Mouse (Mus musculus) cortical plate, adult 2 months (tissue): ENCODE data around the gene Umodl1.

ENCODE experiments used
- CTCF ChIP-seq: fragments of 200-500 bp; IDR thresholded peaks from 2 replicates; pipeline ENCODE4 v1.5.1; 2011; ENCODE audit warnings: mild to moderate bottlenecking, control low read depth, low read length; ENCODE audit not compliant: insufficient read depth; ENCODE audit errors: extremely low read depth
- POLR2A ChIP-seq: fragments of 200-500 bp; IDR thresholded peaks from 2 replicates; pipeline ENCODE4 v1.6.1; 2011; ENCODE audit warnings: mild to moderate bottlenecking, low read length, control low read depth; ENCODE audit not compliant: insufficient read depth; ENCODE audit errors: extremely low read depth

GRCm38 (mm10) chr17:30969983-30970382 is 15.5 kb downstream of the Umodl1 start:
- TF ChIP-seq CTCF (no peak), POLR2A (no peak)
